Mouse (Mus musculus): ENCODE measurements around the gene Krt5. TPM values are rescaled to one million over a fixed set of nuclear protein-coding genes. Genes with fewer than 3 reads are reported as not detected.

Krt5 gene
- not detected in 2 replicates for total RNA-seq (2014; rRNA removed)
- not detected in 2 replicates for polyA plus RNA-seq (2012; rRNA removed)

GRCm38 (mm10) chr15:101712720-101713119 is at the start of gene Krt5:
Gene Krt5, minus strand, starts transcription at chr15:101712898.
- no peak within 1 kb of the TSS for H3K9ac ChIP-seq (ENCODE audit: low read depth, low read length)
- TF ChIP-seq CTCF (IDR thresholded peaks at IDR 0.05; ENCODE audit: low read depth, low read length) (no peak), POLR2A (IDR thresholded peaks at IDR 0.05; ENCODE audit: extremely low read depth, insufficient read depth, low read length) (no peak)
- H3K4me3 ChIP-seq (ENCODE audit: insufficient read depth, low read depth, low read length): no peak within 1 kb of the TSS
- DNase-seq (ENCODE audit: extremely low read depth, low read depth, low spot score): no peak
- WGBS: 75% methylated on average over 13 of the region's 13 CpGs
- H3K27me3 ChIP-seq (ENCODE audit: control insufficient read depth, insufficient read depth, low read length): peaks cover 3% of the 10 kb centered on the region; the same call in 1 of the 2 replicates
- H3K4me1 ChIP-seq (ENCODE audit: control insufficient read depth, insufficient read depth, low read length): no peaks in the 10 kb centered on the region
- H3K79me2 ChIP-seq (ENCODE audit: control insufficient read depth, insufficient read depth, low read length): no peaks in the 10 kb centered on the region
- H3K36me3 ChIP-seq (ENCODE audit: control insufficient read depth, insufficient read depth, low read length): no peaks in the 10 kb centered on the region
- H3K27ac ChIP-seq (replicated peaks; ENCODE audit: insufficient read depth, low read depth, low read length): no peak within 1 kb of the TSS

GRCm38 (mm10) chr15:101742711-101743110 is 30.0 kb upstream of the Krt5 start, which contains the start of gene Krt71:
Gene Krt71, minus strand, starts transcription at chr15:101743109.
- Histone ChIP-seq H3K27me3 (ENCODE audit: control insufficient read depth, insufficient read depth, low read length) (no peaks in the 10 kb centered on the region; the same call in 1 of the 2 replicates), H3K27ac (replicated peaks; ENCODE audit: insufficient read depth, low read depth, low read length) (no peak within 1 kb of the TSS), H3K79me2 (ENCODE audit: control insufficient read depth, insufficient read depth, low read length) (no peaks in the 10 kb centered on the region), H3K9ac (ENCODE audit: low read depth, low read length) (no peak within 1 kb of the TSS), H3K4me1 (ENCODE audit: control insufficient read depth, insufficient read depth, low read length) (no peaks in the 10 kb centered on the region), H3K4me3 (ENCODE audit: insufficient read depth, low read depth, low read length) (no peak within 1 kb of the TSS), H3K36me3 (ENCODE audit: control insufficient read depth, insufficient read depth, low read length) (no peaks in the 10 kb centered on the region)
- TF ChIP-seq POLR2A (IDR thresholded peaks at IDR 0.05; ENCODE audit: extremely low read depth, insufficient read depth, low read length): no peak
- no peak for TF ChIP-seq CTCF (IDR thresholded peaks at IDR 0.05; ENCODE audit: low read depth, low read length)
- 51% methylated on average over 14 of the region's 14 CpGs for WGBS
- no peak for DNase-seq (ENCODE audit: extremely low read depth, low read depth, low spot score)

- 53% methylated on average over 7 of the region's 7 CpGs for WGBS
- Histone ChIP-seq H3K27ac (replicated peaks; ENCODE audit: insufficient read depth, low read depth, low read length) (no peak overlapping the region), H3K27me3 (ENCODE audit: control insufficient read depth, insufficient read depth, low read length) (no peaks in the 10 kb centered on the region; the same call in 1 of the 2 replicates), H3K9ac (ENCODE audit: low read depth, low read length) (no peak overlapping the region), H3K79me2 (ENCODE audit: control insufficient read depth, insufficient read depth, low read length) (no peaks in the 10 kb centered on the region), H3K4me1 (ENCODE audit: control insufficient read depth, insufficient read depth, low read length) (no peaks in the 10 kb centered on the region), H3K36me3 (ENCODE audit: control insufficient read depth, insufficient read depth, low read length) (no peaks in the 10 kb centered on the region), H3K4me3 (ENCODE audit: insufficient read depth, low read depth, low read length) (no peak overlapping the region)
- TF ChIP-seq CTCF (IDR thresholded peaks at IDR 0.05; ENCODE audit: low read depth, low read length) (no peak), POLR2A (IDR thresholded peaks at IDR 0.05; ENCODE audit: extremely low read depth, insufficient read depth, low read length) (no peak)
- DNase-seq (ENCODE audit: extremely low read depth, low read depth, low spot score): no peak
These were observed 25.1 kb upstream of the Krt5 start for GRCm38 (mm10) chr15:101737786-101738185.

GRCm38 (mm10) chr15:101730653-101731052 is 18.0 kb upstream of the Krt5 start:
- H3K4me1 ChIP-seq (ENCODE audit: control insufficient read depth, insufficient read depth, low read length): no peaks in the 10 kb centered on the region
- TF ChIP-seq CTCF (IDR thresholded peaks at IDR 0.05; ENCODE audit: low read depth, low read length) (no peak), POLR2A (IDR thresholded peaks at IDR 0.05; ENCODE audit: extremely low read depth, insufficient read depth, low read length) (no peak)

GRCm38 (mm10) chr15:101724686-101725085 is 12.0 kb upstream of the Krt5 start:
- TF ChIP-seq CTCF (IDR thresholded peaks at IDR 0.05; ENCODE audit: low read depth, low read length) (no peak), POLR2A (IDR thresholded peaks at IDR 0.05; ENCODE audit: extremely low read depth, insufficient read depth, low read length) (no peak)
- WGBS: 23% methylated on average over 5 of the region's 5 CpGs
- H3K27ac ChIP-seq (replicated peaks; ENCODE audit: insufficient read depth, low read depth, low read length): no peak overlapping the region
- no peaks in the 10 kb centered on the region for H3K79me2 ChIP-seq (ENCODE audit: control insufficient read depth, insufficient read depth, low read length)
- DNase-seq (ENCODE audit: extremely low read depth, low read depth, low spot score): no peak
- H3K9ac ChIP-seq (ENCODE audit: low read depth, low read length): no peak overlapping the region
- H3K4me3 ChIP-seq (ENCODE audit: insufficient read depth, low read depth, low read length): no peak overlapping the region
- H3K27me3 ChIP-seq (ENCODE audit: control insufficient read depth, insufficient read depth, low read length): no peaks in the 10 kb centered on the region
- H3K4me1 ChIP-seq (ENCODE audit: control insufficient read depth, insufficient read depth, low read length): no peaks in the 10 kb centered on the region
- H3K36me3 ChIP-seq (ENCODE audit: control insufficient read depth, insufficient read depth, low read length): no peaks in the 10 kb centered on the region

More at GRCm38 (mm10) chr15:101730653-101731052, 18.0 kb upstream of the Krt5 start:
- Histone ChIP-seq H3K27me3 (ENCODE audit: control insufficient read depth, insufficient read depth, low read length) (peaks cover 2% of the 10 kb centered on the region; the same call in 1 of the 2 replicates), H3K79me2 (ENCODE audit: control insufficient read depth, insufficient read depth, low read length) (no peaks in the 10 kb centered on the region), H3K27ac (replicated peaks; ENCODE audit: insufficient read depth, low read depth, low read length) (no peak overlapping the region), H3K9ac (ENCODE audit: low read depth, low read length) (no peak overlapping the region), H3K36me3 (ENCODE audit: control insufficient read depth, insufficient read depth, low read length) (no peaks in the 10 kb centered on the region), H3K4me3 (ENCODE audit: insufficient read depth, low read depth, low read length) (no peak overlapping the region)
- no peak for DNase-seq (ENCODE audit: extremely low read depth, low read depth, low spot score)

GRCm38 (mm10) chr15:101715831-101716230 is 3.1 kb upstream of the Krt5 start:
- Histone ChIP-seq H3K36me3 (ENCODE audit: control insufficient read depth, insufficient read depth, low read length) (no peaks in the 10 kb centered on the region), H3K79me2 (ENCODE audit: control insufficient read depth, insufficient read depth, low read length) (no peaks in the 10 kb centered on the region), H3K4me3 (ENCODE audit: insufficient read depth, low read depth, low read length) (no peak overlapping the region), H3K9ac (ENCODE audit: low read depth, low read length) (no peak overlapping the region), H3K27me3 (ENCODE audit: control insufficient read depth, insufficient read depth, low read length) (peaks cover 3% of the 10 kb centered on the region; the same call in 1 of the 2 replicates), H3K27ac (replicated peaks; ENCODE audit: insufficient read depth, low read depth, low read length) (no peak overlapping the region), H3K4me1 (ENCODE audit: control insufficient read depth, insufficient read depth, low read length) (no peaks in the 10 kb centered on the region)
- TF ChIP-seq CTCF (IDR thresholded peaks at IDR 0.05; ENCODE audit: low read depth, low read length): no peak
- no peak for TF ChIP-seq POLR2A (IDR thresholded peaks at IDR 0.05; ENCODE audit: extremely low read depth, insufficient read depth, low read length)
- 71% methylated on average over 3 of the region's 3 CpGs for WGBS
- DNase-seq (ENCODE audit: extremely low read depth, low read depth, low spot score): no peak
